In the genomic region with DNA sequence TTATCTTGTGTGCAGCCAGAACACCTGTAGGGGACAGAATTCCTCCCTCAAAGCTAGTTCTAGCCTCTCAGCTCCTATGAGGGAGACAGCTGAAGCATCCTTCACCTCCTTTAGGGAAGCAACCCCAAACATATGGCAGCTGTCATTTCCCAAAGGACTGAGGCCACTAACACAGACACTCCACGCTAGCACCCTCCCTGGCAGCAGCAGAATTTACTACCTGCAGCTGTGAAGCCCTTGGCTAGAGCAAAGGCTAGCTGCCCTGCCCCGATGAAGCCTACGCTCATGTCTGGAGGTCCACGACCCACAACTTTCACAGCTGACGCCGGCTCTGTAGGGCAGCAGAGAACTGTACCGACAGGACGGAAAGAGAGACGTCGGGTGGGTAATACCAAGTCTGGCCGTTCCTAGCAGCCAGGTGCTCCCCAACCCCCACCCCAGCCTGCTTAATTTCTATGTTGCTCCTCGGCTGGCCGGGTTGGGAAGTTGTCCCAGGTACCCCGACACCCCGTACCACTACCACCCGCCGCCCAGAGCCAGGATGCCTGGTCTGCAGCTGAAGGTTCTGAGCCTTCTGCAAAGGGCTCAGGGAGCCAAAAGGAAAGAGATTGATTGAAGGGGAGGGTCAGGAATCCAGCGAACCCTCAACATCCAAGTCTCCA, we compare ENCODE assay signal across 8 mouse cellular contexts. TPM values are rescaled to one million over a fixed set of nuclear protein-coding genes. Genes with fewer than 3 reads are reported as not detected.
DNase-seq lines count a peak whose midpoint lies in the region; ATAC-seq and TF ChIP-seq lines count a peak whose summit lies in the region.

No protein-coding gene starts in this region.

- no peak for TF ChIP-seq POLR2A in olfactory bulb, adult 2 months (IDR thresholded peaks at IDR 0.05; ENCODE audit: insufficient read depth, low read depth, low read length)

- no peak for TF ChIP-seq CTCF in olfactory bulb, adult 2 months (IDR thresholded peaks at IDR 0.05; ENCODE audit: insufficient read depth, low read depth, low read length)

- peak overlapping the region; percentile 98 for H3K4me2 ChIP-seq in heart, embryonic 11.5 days
- peak overlapping the region; percentile 78 for H3K4me2 ChIP-seq in limb, embryonic 12.5 days

- no peak for DNase-seq in heart, postnatal 10 days
- DNase-seq in adrenal gland, postnatal 25 days = no peak
- no peak for DNase-seq in right cerebral cortex, postnatal 4 days

- ATAC-seq in heart, embryonic 11.5 days (replicated peaks; ENCODE audit: insufficient number of reproducible peaks, low FRiP score, low TSS enrichment) = peak; percentile 50; the same call in 1 of the 2 replicates
- ATAC-seq in CD4-positive, CD25-positive, alpha-beta regulatory T cell, adult 4 months = peak; percentile 38
- peak; percentile 46 for ATAC-seq in erythroblast, adult 5-6 weeks (replicated peaks; ENCODE audit: low FRiP score, poor library complexity, severe bottlenecking)
- peak; percentile 58 for ATAC-seq in limb, embryonic 12.5 days (ENCODE audit: insufficient number of reproducible peaks, insufficient read depth, low FRiP score, low TSS enrichment, low read depth)

- intact Hi-C loops in heart, postnatal 10 days (cut with DNase I) = no loop called here

- WGBS in heart, embryonic 11.5 days (ENCODE audit: insufficient replicate concordance) = 2% methylated on average over 18 of the region's 18 CpGs
- under 1% methylated on average over 18 of the region's 18 CpGs for WGBS in limb, embryonic 12.5 days
- 1% methylated on average over 18 of the region's 18 CpGs for WGBS in olfactory bulb, adult 2 months

- H3K4me1 ChIP-seq in heart, embryonic 11.5 days (ENCODE audit: control insufficient read depth, insufficient read depth, low read length) = peaks cover 23% of the 10 kb centered on the region
- H3K4me1 ChIP-seq in limb, embryonic 12.5 days (replicated peaks) = peaks cover 22% of the 10 kb centered on the region
- H3K4me1 ChIP-seq in olfactory bulb, adult 2 months (ENCODE audit: control insufficient read depth, insufficient read depth, low read length) = peaks cover 27% of the 10 kb centered on the region

- peaks cover 17% of the 10 kb centered on the region for H3K27me3 ChIP-seq in heart, embryonic 11.5 days (ENCODE audit: control insufficient read depth, insufficient read depth, low read length)
- H3K27me3 ChIP-seq in limb, embryonic 12.5 days = peaks cover 13% of the 10 kb centered on the region

- 0 out of 2 replicates have a peak overlapping the region, but pooled peaks have one; percentile 15 for H3K27ac ChIP-seq in heart, embryonic 11.5 days (ENCODE audit: low read depth, low read length)
- peak overlapping the region; percentile 24; the same call in 1 of the 2 replicates for H3K27ac ChIP-seq in limb, embryonic 12.5 days
- H3K27ac ChIP-seq in olfactory bulb, adult 2 months (ENCODE audit: insufficient read depth, low read depth, low read length) = no peak overlapping the region

- no peaks in the 10 kb centered on the region for H3K36me3 ChIP-seq in heart, embryonic 11.5 days (ENCODE audit: control insufficient read depth, insufficient read depth, low read length)
- H3K36me3 ChIP-seq in limb, embryonic 12.5 days = no peaks in the 10 kb centered on the region

- peak overlapping the region; percentile 75 for H3K9ac ChIP-seq in heart, embryonic 11.5 days (ENCODE audit: low read depth, low read length)
- peak overlapping the region; percentile 61 for H3K9ac ChIP-seq in limb, embryonic 12.5 days (replicated peaks)

- H3K4me3 ChIP-seq in heart, embryonic 11.5 days (ENCODE audit: low read depth, low read length) = peak overlapping the region; percentile 49
- H3K4me3 ChIP-seq in limb, embryonic 12.5 days (replicated peaks) = peak overlapping the region; percentile 42
- peak overlapping the region; percentile 55 for H3K4me3 ChIP-seq in olfactory bulb, adult 2 months (ENCODE audit: insufficient read depth, low read depth, low read length)

- H3K9me3 ChIP-seq in heart, embryonic 11.5 days (replicated peaks; ENCODE audit: control insufficient read depth, low read length) = no peaks in the 10 kb centered on the region
- H3K9me3 ChIP-seq in limb, embryonic 12.5 days = no peaks in the 10 kb centered on the region

RNA-seq across cellular contexts. Expression of a gene that starts 0.5 kb away (rescaled TPM):
- polyA plus RNA-seq in heart, embryonic 11.5 days (2014; fragmentation: Nextera tagmentation; extraction: Ambion mirVana) = 22.8 and 24.9 TPM in 2 replicates
- 1 to 10 TPM; 4.8 to 5.5 TPM for total RNA-seq in heart, postnatal 10 days (2021)
- polyA plus RNA-seq in CD4-positive, CD25-positive, alpha-beta regulatory T cell, adult 4 months (2017; shearing (Covaris generic)) = 1 to 10 TPM; 1.5 to 1.8 TPM
- 2.3 TPM in 1 of 2 replicates, not detected in the other for total RNA-seq in erythroblast, adult 5-6 weeks (2015; ENCODE audit: low replicate concordance)
- not detected in 2 replicates for total RNA-seq in erythroblast, adult 5-6 weeks (2017; ENCODE audit: low replicate concordance)
- polyA plus RNA-seq in limb, embryonic 12.5 days (2016; fragmentation: Nextera tagmentation; extraction: Ambion mirVana) = 29.9 and 34.3 TPM in 2 replicates
- not detected in 2 replicates for polyA plus RNA-seq in olfactory bulb, adult 2 months (2012; ENCODE audit: insufficient read depth, insufficient read length, low replicate concordance, missing spikeins)
- total RNA-seq in adrenal gland, postnatal 25 days (2021) = 1.3 TPM in 2 replicates

RNA-seq across cellular contexts. Expression of a gene that starts 4.9 kb away (rescaled TPM):
- polyA plus RNA-seq in heart, embryonic 11.5 days (2014; fragmentation: Nextera tagmentation; extraction: Ambion mirVana) = 8.1 and 12.3 TPM in 2 replicates
- 10 to 100 TPM; 38.0 to 41.6 TPM for total RNA-seq in heart, postnatal 10 days (2021)
- not detected for polyA plus RNA-seq in CD4-positive, CD25-positive, alpha-beta regulatory T cell, adult 4 months (2017; shearing (Covaris generic))
- not detected in 2 replicates for total RNA-seq in erythroblast, adult 5-6 weeks (2015; ENCODE audit: low replicate concordance)
- not detected in 2 replicates for total RNA-seq in erythroblast, adult 5-6 weeks (2017; ENCODE audit: low replicate concordance)
- 0.36 and 0.68 TPM in 2 replicates for polyA plus RNA-seq in limb, embryonic 12.5 days (2016; fragmentation: Nextera tagmentation; extraction: Ambion mirVana)
- polyA plus RNA-seq in olfactory bulb, adult 2 months (2012; ENCODE audit: insufficient read depth, insufficient read length, low replicate concordance, missing spikeins) = not detected in 2 replicates
- not detected in 2 replicates for total RNA-seq in adrenal gland, postnatal 25 days (2021)

RNA-seq across cellular contexts. Expression of a gene that starts 9.7 kb away (rescaled TPM):
- polyA plus RNA-seq in heart, embryonic 11.5 days (2014; fragmentation: Nextera tagmentation; extraction: Ambion mirVana) = 19.4 and 20.2 TPM in 2 replicates
- 10 to 100 TPM; 24.2 to 27.0 TPM for total RNA-seq in heart, postnatal 10 days (2021)
- polyA plus RNA-seq in CD4-positive, CD25-positive, alpha-beta regulatory T cell, adult 4 months (2017; shearing (Covaris generic)) = 10 to 100 TPM; 11.3 to 16.0 TPM
- total RNA-seq in erythroblast, adult 5-6 weeks (2015; ENCODE audit: low replicate concordance) = 65.3 and 78.0 TPM in 2 replicates
- total RNA-seq in erythroblast, adult 5-6 weeks (2017; ENCODE audit: low replicate concordance) = 137 and 154 TPM in 2 replicates
- 28.8 and 29.9 TPM in 2 replicates for polyA plus RNA-seq in limb, embryonic 12.5 days (2016; fragmentation: Nextera tagmentation; extraction: Ambion mirVana)
- polyA plus RNA-seq in olfactory bulb, adult 2 months (2012; ENCODE audit: insufficient read depth, insufficient read length, low replicate concordance, missing spikeins) = 234 TPM in 1 of 2 replicates, not detected in the other
- 69.7 and 76.5 TPM in 2 replicates for total RNA-seq in adrenal gland, postnatal 25 days (2021)

RNA-seq across cellular contexts. Expression of a gene that starts 17.9 kb away (rescaled TPM):
- polyA plus RNA-seq in heart, embryonic 11.5 days (2014; fragmentation: Nextera tagmentation; extraction: Ambion mirVana) = 1.4 and 1.5 TPM in 2 replicates
- under 1 TPM in 1 of 2 experiments, not detected in 1; 0.12 TPM for total RNA-seq in heart, postnatal 10 days (2021)
- not detected for polyA plus RNA-seq in CD4-positive, CD25-positive, alpha-beta regulatory T cell, adult 4 months (2017; shearing (Covaris generic))
- total RNA-seq in erythroblast, adult 5-6 weeks (2015; ENCODE audit: low replicate concordance) = not detected in 2 replicates
- not detected in 2 replicates for total RNA-seq in erythroblast, adult 5-6 weeks (2017; ENCODE audit: low replicate concordance)
- polyA plus RNA-seq in limb, embryonic 12.5 days (2016; fragmentation: Nextera tagmentation; extraction: Ambion mirVana) = 8.8 and 12.6 TPM in 2 replicates
- not detected in 2 replicates for polyA plus RNA-seq in olfactory bulb, adult 2 months (2012; ENCODE audit: insufficient read depth, insufficient read length, low replicate concordance, missing spikeins)
- total RNA-seq in adrenal gland, postnatal 25 days (2021) = 9.4 and 12.1 TPM in 2 replicates

RNA-seq across cellular contexts. Expression of a gene that starts 18.0 kb away (rescaled TPM):
- 18.8 and 22.5 TPM in 2 replicates for polyA plus RNA-seq in heart, embryonic 11.5 days (2014; fragmentation: Nextera tagmentation; extraction: Ambion mirVana)
- 10 to 100 TPM; 11.9 to 12.5 TPM for total RNA-seq in heart, postnatal 10 days (2021)
- polyA plus RNA-seq in CD4-positive, CD25-positive, alpha-beta regulatory T cell, adult 4 months (2017; shearing (Covaris generic)) = 10 to 100 TPM; 66.4 to 66.7 TPM
- 21.9 and 26.1 TPM in 2 replicates for total RNA-seq in erythroblast, adult 5-6 weeks (2015; ENCODE audit: low replicate concordance)
- 48.8 and 52.1 TPM in 2 replicates for total RNA-seq in erythroblast, adult 5-6 weeks (2017; ENCODE audit: low replicate concordance)
- 29.5 and 29.9 TPM in 2 replicates for polyA plus RNA-seq in limb, embryonic 12.5 days (2016; fragmentation: Nextera tagmentation; extraction: Ambion mirVana)
- not detected in 2 replicates for polyA plus RNA-seq in olfactory bulb, adult 2 months (2012; ENCODE audit: insufficient read depth, insufficient read length, low replicate concordance, missing spikeins)
- total RNA-seq in adrenal gland, postnatal 25 days (2021) = 82.5 and 103 TPM in 2 replicates
